Comparison of ENCODE assay signal across 8 mouse cellular contexts in the genomic region with DNA sequence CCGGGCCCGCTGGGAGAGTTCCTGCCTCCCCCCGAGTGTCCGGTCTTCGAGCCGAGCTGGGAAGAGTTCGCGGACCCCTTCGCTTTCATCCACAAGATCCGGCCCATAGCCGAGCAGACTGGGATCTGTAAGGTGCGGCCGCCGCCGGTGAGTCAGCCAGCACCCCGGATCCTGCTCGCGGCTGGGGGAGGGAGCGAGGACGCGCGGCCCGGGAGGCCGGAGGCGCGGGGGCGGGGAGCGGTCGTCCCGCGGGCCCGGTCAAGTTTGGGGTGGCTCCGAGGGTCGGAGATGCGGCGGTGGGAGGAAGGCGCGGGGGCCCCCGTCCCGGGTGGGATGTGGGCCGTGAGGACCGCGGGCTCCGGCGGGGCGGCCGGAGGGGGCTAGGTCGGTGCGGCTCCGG. TPM values are rescaled to one million over a fixed set of nuclear protein-coding genes. Genes with fewer than 3 reads are reported as not detected.
DNase-seq lines count a peak whose midpoint lies in the region; ATAC-seq and TF ChIP-seq lines count a peak whose summit lies in the region.
"Had no signal": no experiment of that assay in that cellular context is flagged by ENCODE, and none has a peak within 500 bp of the region (broad histone marks: within the 10 kb centered on the region; RNA-seq: fewer than 3 reads in every experiment).

No protein-coding gene starts in this region.

- H3K4me1 ChIP-seq in brown adipose tissue, adult 24 weeks (ENCODE audit: control insufficient read depth, insufficient read depth, insufficient read length, low read length): peaks cover 8% of the 10 kb centered on the region; the same call in 1 of the 2 replicates
- H3K4me1 ChIP-seq in heart, postnatal 0 days (ENCODE audit: control insufficient read depth, insufficient read depth): peaks cover 23% of the 10 kb centered on the region
- H3K4me1 ChIP-seq in limb, embryonic 12.5 days (replicated peaks): peaks cover 36% of the 10 kb centered on the region
- peaks cover 35% of the 10 kb centered on the region for H3K4me1 ChIP-seq in midbrain, embryonic 14.5 days (ENCODE audit: control insufficient read depth, insufficient read depth, low read length)
- peaks cover 9% of the 10 kb centered on the region for H3K4me1 ChIP-seq in testis, adult 2 months (ENCODE audit: control insufficient read depth, insufficient read depth, low read length)

- H3K9ac ChIP-seq in heart, postnatal 0 days (replicated peaks; ENCODE audit: low read depth, low read length): peak overlapping the region; percentile 95
- H3K9ac ChIP-seq in limb, embryonic 12.5 days (replicated peaks): peak overlapping the region; percentile 100
- peak overlapping the region; percentile 95 for H3K9ac ChIP-seq in midbrain, embryonic 14.5 days (replicated peaks; ENCODE audit: low read length)

- H3K27me3 ChIP-seq in heart, postnatal 0 days (ENCODE audit: control insufficient read depth, insufficient read depth, low read length): no peaks in the 10 kb centered on the region
- no peaks in the 10 kb centered on the region for H3K27me3 ChIP-seq in limb, embryonic 12.5 days
- H3K27me3 ChIP-seq in midbrain, embryonic 14.5 days (ENCODE audit: control insufficient read depth, insufficient read depth, low read length): no peaks in the 10 kb centered on the region
- no peaks in the 10 kb centered on the region for H3K27me3 ChIP-seq in testis, adult 2 months (ENCODE audit: control insufficient read depth, insufficient read depth, low read length)

- no peak for TF ChIP-seq CTCF in heart, postnatal 0 days (IDR thresholded peaks at IDR 0.05; ENCODE audit: low read depth)
- TF ChIP-seq CTCF in testis, adult 2 months (IDR thresholded peaks at IDR 0.05; ENCODE audit: control insufficient read depth, insufficient read depth, insufficient replicate concordance, low read depth, low read length): no peak

- peak; percentile 46 for DNase-seq in 3T3-L1 (ENCODE audit: low read depth, low spot score)
- DNase-seq in CD4-positive helper T cell, adult 2 months (ENCODE audit: low read depth, low spot score): peak; percentile 63
- no peak for DNase-seq in heart, postnatal 0 days (ENCODE audit: low spot score)
- DNase-seq in midbrain, embryonic 14.5 days: no peak

- TF ChIP-seq POLR2A in testis, adult 2 months (IDR thresholded peaks at IDR 0.05; ENCODE audit: control insufficient read depth, low read depth, low read length): no peak

- TF ChIP-seq EP300 in heart, postnatal 0 days (IDR thresholded peaks at IDR 0.05; ENCODE audit: low read depth): no peak

- ATAC-seq in heart, postnatal 0 days (ENCODE audit: insufficient read depth, low read depth): peak; percentile 3; the same call in 1 of the 2 replicates
- ATAC-seq in limb, embryonic 12.5 days (ENCODE audit: insufficient number of reproducible peaks, insufficient read depth, low FRiP score, low TSS enrichment, low read depth): no peak
- no peak for ATAC-seq in midbrain, embryonic 14.5 days (ENCODE audit: low FRiP score, low TSS enrichment)

- WGBS in heart, postnatal 0 days: under 1% methylated on average over 36 of the region's 50 CpGs
- WGBS in limb, embryonic 12.5 days: under 1% methylated on average over 45 of the region's 50 CpGs
- WGBS in midbrain, embryonic 14.5 days: 1% methylated on average over 43 of the region's 50 CpGs

- no peaks in the 10 kb centered on the region for H3K36me3 ChIP-seq in heart, postnatal 0 days (replicated peaks; ENCODE audit: control insufficient read depth, insufficient read depth, low read length)
- no peaks in the 10 kb centered on the region for H3K36me3 ChIP-seq in limb, embryonic 12.5 days
- H3K36me3 ChIP-seq in midbrain, embryonic 14.5 days (ENCODE audit: control insufficient read depth, insufficient read depth, low read length): no peaks in the 10 kb centered on the region
- no peaks in the 10 kb centered on the region; the same call in 1 of the 2 replicates for H3K36me3 ChIP-seq in testis, adult 2 months (ENCODE audit: control insufficient read depth, insufficient read depth, low read length)

- H3K9me3 ChIP-seq in heart, postnatal 0 days (replicated peaks; ENCODE audit: control insufficient read depth, low read length): no peaks in the 10 kb centered on the region
- H3K9me3 ChIP-seq in limb, embryonic 12.5 days: no peaks in the 10 kb centered on the region
- no peaks in the 10 kb centered on the region for H3K9me3 ChIP-seq in midbrain, embryonic 14.5 days (ENCODE audit: control insufficient read depth, low read length)

- H3K4me2 ChIP-seq in heart, postnatal 0 days (ENCODE audit: low read depth, low read length): peak overlapping the region; percentile 91
- peak overlapping the region; percentile 63 for H3K4me2 ChIP-seq in limb, embryonic 12.5 days
- peak overlapping the region; percentile 77 for H3K4me2 ChIP-seq in midbrain, embryonic 14.5 days (ENCODE audit: low read length)

- H3K4me3 ChIP-seq in brown adipose tissue, adult 24 weeks (ENCODE audit: insufficient read depth, low read depth, low read length): peak overlapping the region; percentile 91
- H3K4me3 ChIP-seq in heart, postnatal 0 days (ENCODE audit: low read depth, low read length): peak overlapping the region; percentile 99
- H3K4me3 ChIP-seq in limb, embryonic 12.5 days (replicated peaks): peak overlapping the region; percentile 100
- peak overlapping the region; percentile 95 for H3K4me3 ChIP-seq in midbrain, embryonic 14.5 days (replicated peaks; ENCODE audit: low read depth, low read length)
- peak overlapping the region; percentile 88 for H3K4me3 ChIP-seq in testis, adult 2 months (ENCODE audit: control insufficient read depth, low read depth, low read length)

- peak overlapping the region; percentile 53 for H3K27ac ChIP-seq in brown adipose tissue, adult 24 weeks (replicated peaks; ENCODE audit: low read depth, low read length)
- H3K27ac ChIP-seq in heart, postnatal 0 days (ENCODE audit: low read depth): peak overlapping the region; percentile 88
- H3K27ac ChIP-seq in limb, embryonic 12.5 days: peak overlapping the region; percentile 97
- H3K27ac ChIP-seq in midbrain, embryonic 14.5 days (replicated peaks; ENCODE audit: low read depth, low read length): peak overlapping the region; percentile 92
- H3K27ac ChIP-seq in testis, adult 2 months (ENCODE audit: control insufficient read depth, insufficient read depth, low read depth, low read length): peak overlapping the region; percentile 96

RNA-seq across cellular contexts. Expression of gene Kdm5b, which starts 0.4 kb away (rescaled TPM):
- polyA plus RNA-seq in brown adipose tissue, adult 24 weeks (2012; ENCODE audit: insufficient read depth, insufficient read length, missing spikeins): 6.8 and 8.9 TPM in 2 replicates
- 29.3 and 30.1 TPM in 2 replicates for total RNA-seq in heart, postnatal 0 days (2014; rRNA removed; ENCODE audit: low replicate concordance)
- polyA plus RNA-seq in heart, postnatal 0 days (2015; fragmentation: Nextera tagmentation; extraction: Ambion mirVana): 19.0 and 19.4 TPM in 2 replicates
- polyA plus RNA-seq in limb, embryonic 12.5 days (2016; fragmentation: Nextera tagmentation; extraction: Ambion mirVana): 105 and 111 TPM in 2 replicates
- polyA plus RNA-seq in midbrain, embryonic 14.5 days (2014; fragmentation: Nextera tagmentation; extraction: Ambion mirVana): 79.7 and 111 TPM in 2 replicates
- 42.2 and 43.6 TPM in 2 replicates for polyA plus RNA-seq in testis, adult 2 months (2012; rRNA removed)

RNA-seq across cellular contexts. Expression of gene Mgat4e, which starts 10.9 kb away (rescaled TPM):
- not detected in 2 replicates for polyA plus RNA-seq in brown adipose tissue, adult 24 weeks (2012; ENCODE audit: insufficient read depth, insufficient read length, missing spikeins)
- not detected in 2 replicates for total RNA-seq in heart, postnatal 0 days (2014; rRNA removed; ENCODE audit: low replicate concordance)
- polyA plus RNA-seq in heart, postnatal 0 days (2015; fragmentation: Nextera tagmentation; extraction: Ambion mirVana): not detected in 2 replicates
- not detected in 2 replicates for polyA plus RNA-seq in limb, embryonic 12.5 days (2016; fragmentation: Nextera tagmentation; extraction: Ambion mirVana)
- not detected in 2 replicates for polyA plus RNA-seq in midbrain, embryonic 14.5 days (2014; fragmentation: Nextera tagmentation; extraction: Ambion mirVana)
- polyA plus RNA-seq in testis, adult 2 months (2012; rRNA removed): 87.2 and 108 TPM in 2 replicates
- total RNA-seq: common myeloid progenitor, adult 5-6 weeks had no signal

Comparison
In these comparisons a context has a peak if more than half of its experiments do, and no peak if none do; other contexts are left out.
1. DNase-seq: peak in 3T3-L1 (single experiment) and CD4-positive helper T cell, adult 2 months (single experiment); none in heart, postnatal 0 days (single experiment) and midbrain, embryonic 14.5 days (single experiment).
2. RNA of gene Mgat4e, which starts 10.9 kb away (polyA plus RNA-seq): 87.2 to 108 TPM in testis, adult 2 months; not detected in heart, postnatal 0 days, not detected in brown adipose tissue, adult 24 weeks, not detected in limb, embryonic 12.5 days and not detected in midbrain, embryonic 14.5 days; every median in the first group is over 10 times any median in the second.
3. Peak in every context shown above with its lines, with median percentiles within 50 percentile points of each other: H3K27ac ChIP-seq, H3K4me3 ChIP-seq, H3K4me2 ChIP-seq and H3K9ac ChIP-seq.